Mouse (Mus musculus): ENCODE results near the gene Gm3542.
"Not testable (repeated sequence)": the region's sequence is repeated elsewhere in the genome, so short reads cannot be mapped to it uniquely, and the experiment has no call there.

The Gm3542 gene

DNA sequence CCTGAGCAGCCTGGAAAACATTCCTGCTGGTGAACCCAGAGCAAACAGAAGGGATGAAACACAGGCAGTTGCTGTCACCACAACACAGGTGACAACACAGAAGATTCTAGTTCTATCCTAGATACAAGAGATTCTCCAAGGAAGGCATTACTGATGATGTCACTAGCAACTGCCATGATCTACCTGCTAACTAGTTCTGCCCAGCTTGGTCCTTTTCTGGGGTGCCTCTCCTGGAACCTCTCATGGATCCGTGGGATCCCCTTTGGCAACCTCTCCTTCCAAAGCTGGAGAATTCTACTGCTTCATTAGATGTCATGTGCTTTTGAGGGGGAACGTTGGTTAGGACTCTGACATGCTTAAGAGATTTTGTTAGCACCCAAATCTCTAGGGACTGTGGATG is at the start of gene Gm3542:
Gm3542 (minus strand) TSS at position 101 of the 400 bp plus-strand sequence.
- DNase-seq (ENCODE audit: low spot score), result not testable (repeated sequence)

All from yolk sac, embryonic 10.5 days (tissue).